Mouse (Mus musculus): ENCODE data around the gene Pald1. TPM values are rescaled to one million over a fixed set of nuclear protein-coding genes. Genes with fewer than 3 reads are reported as not detected.

Gene Pald1
- polyA plus RNA-seq, 1 experiment from 2014 or later = 13.2 TPM

DNA sequence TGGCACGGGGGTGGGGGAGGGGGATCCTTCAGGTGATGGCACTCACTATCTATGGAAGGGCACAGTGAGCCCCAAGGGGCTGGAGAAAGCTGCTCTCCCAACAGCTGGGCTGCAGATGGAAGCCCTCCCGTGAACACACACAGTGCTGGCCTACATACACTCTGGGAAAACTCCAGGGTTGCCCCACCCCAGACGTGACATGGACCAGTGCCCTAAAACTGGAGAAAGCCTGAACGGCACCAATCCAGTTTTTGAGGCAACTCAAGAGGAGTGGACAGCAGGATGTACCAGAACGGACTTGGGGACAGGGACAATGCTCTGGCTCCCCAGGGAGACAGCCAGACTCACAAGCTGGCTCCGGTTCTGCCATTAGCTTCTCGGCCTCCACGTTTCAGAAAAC is 58.6 kb downstream of the Pald1 start:
- Histone ChIP-seq H3K27me3 (no peaks in the 10 kb centered on the region), H3K9me3 (replicated peaks) (no peaks in the 10 kb centered on the region), H3K4me2 (no peak overlapping the region), H3K4me1 (peaks cover 3% of the 10 kb centered on the region), H3K27ac (no peak overlapping the region), H3K36me3 (ENCODE audit: poor library complexity, severe bottlenecking) (peaks cover 5% of the 10 kb centered on the region; the same call in 1 of the 2 replicates), H3K9ac (no peak overlapping the region), H3K4me3 (no peak overlapping the region)
- ATAC-seq = no peak
- WGBS = 81% methylated on average over 8 of the region's 8 CpGs

DNA sequence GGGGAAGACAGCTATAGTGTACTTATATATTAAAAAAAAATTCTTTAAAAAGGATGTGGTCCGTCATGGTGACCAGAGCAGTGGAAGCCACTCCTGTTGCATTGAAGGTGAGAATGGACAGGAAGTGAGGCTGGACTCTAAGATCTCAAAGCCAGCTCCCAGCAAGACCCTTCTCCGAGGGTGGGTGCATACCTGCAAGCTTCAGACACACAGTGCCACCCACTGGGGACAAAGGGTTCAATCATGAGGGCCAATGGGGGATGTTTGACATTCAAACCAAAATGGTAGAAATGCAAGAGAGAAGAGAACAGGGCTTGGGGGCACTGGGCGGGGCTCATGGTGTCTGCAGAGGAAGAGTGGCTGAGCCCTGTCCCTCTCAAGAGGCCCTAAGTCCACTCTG is 64.8 kb downstream of the Pald1 start:
- H3K36me3 ChIP-seq (ENCODE audit: poor library complexity, severe bottlenecking) = peaks cover 5% of the 10 kb centered on the region; the same call in 1 of the 2 replicates
- no peak overlapping the region for H3K9ac ChIP-seq
- ATAC-seq = no peak
- H3K4me2 ChIP-seq = no peak overlapping the region
- 96% methylated on average over 3 of the region's 3 CpGs for WGBS
- no peak overlapping the region for H3K27ac ChIP-seq
- 0 out of 2 replicates have a peak, but pooled peaks cover 3% of the 10 kb centered on the region for H3K4me1 ChIP-seq
- no peaks in the 10 kb centered on the region for H3K27me3 ChIP-seq
- H3K4me3 ChIP-seq = no peak overlapping the region
- H3K9me3 ChIP-seq (replicated peaks) = no peaks in the 10 kb centered on the region

DNA sequence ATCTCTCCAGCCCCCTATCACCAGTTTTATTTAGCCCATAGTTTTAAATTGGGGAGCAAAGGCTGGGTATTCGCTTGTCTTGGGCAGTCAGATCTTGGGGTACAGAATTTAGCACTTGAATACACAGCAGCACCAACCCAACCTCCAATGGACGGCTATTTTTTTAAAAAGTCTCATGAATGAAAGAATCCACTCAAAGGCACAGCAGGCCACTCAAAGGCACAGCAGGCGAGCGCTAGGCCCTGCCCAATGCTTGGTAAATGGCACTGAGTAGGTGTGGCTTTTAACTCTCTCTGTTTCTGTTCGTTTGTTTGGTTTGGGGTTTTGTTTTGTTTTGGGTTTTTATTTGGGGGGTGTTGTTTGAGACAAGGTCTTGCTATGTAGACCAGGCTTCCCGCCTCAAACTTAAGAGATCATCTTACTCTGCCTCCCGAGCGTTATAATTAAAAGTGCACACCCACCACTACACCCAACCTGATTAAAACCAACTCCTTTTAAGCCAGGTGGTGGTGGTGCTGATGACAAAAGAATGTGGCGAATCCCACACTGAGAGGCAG is 67.9 kb downstream of the Pald1 start:
- 9% methylated on average over 9 of the region's 9 CpGs for WGBS
- peaks cover 4% of the 10 kb centered on the region; the same call in 1 of the 2 replicates for H3K36me3 ChIP-seq (ENCODE audit: poor library complexity, severe bottlenecking)
- H3K4me2 ChIP-seq = no peak overlapping the region
- no peaks in the 10 kb centered on the region for H3K27me3 ChIP-seq
- H3K9ac ChIP-seq = no peak overlapping the region
- H3K4me3 ChIP-seq = no peak overlapping the region
- no peaks in the 10 kb centered on the region for H3K9me3 ChIP-seq (replicated peaks)
- H3K4me1 ChIP-seq = 0 out of 2 replicates have a peak, but pooled peaks cover 3% of the 10 kb centered on the region
- no peak for ATAC-seq
- no peak overlapping the region for H3K27ac ChIP-seq

DNA sequence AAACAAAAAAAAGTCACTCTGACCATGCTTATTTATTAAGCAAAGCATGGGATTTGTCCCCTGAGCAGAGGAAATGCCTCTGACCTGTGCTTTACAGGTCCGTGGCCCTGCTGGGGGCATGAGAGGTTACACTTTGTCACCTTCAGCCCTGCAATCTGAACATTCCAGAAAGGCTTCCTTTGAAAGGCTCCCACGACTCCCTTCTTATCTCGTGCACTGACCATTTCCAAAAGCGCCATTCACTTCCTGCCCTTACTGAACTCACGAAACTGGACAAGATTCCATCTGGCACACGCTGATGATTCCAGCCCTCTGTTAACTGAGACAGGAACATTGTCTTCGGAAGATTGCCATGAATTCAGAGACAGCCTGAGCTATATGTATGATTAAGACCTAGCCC is 69.6 kb downstream of the Pald1 start:
- H3K27ac ChIP-seq = no peak overlapping the region
- H3K4me2 ChIP-seq = no peak overlapping the region
- WGBS = 76% methylated on average over 7 of the region's 7 CpGs
- no peak overlapping the region for H3K9ac ChIP-seq
- H3K27me3 ChIP-seq = no peaks in the 10 kb centered on the region
- ATAC-seq = no peak
- H3K36me3 ChIP-seq (ENCODE audit: poor library complexity, severe bottlenecking) = no peaks in the 10 kb centered on the region
- H3K9me3 ChIP-seq (replicated peaks) = no peaks in the 10 kb centered on the region
- no peak overlapping the region for H3K4me3 ChIP-seq
- 0 out of 2 replicates have a peak, but pooled peaks cover 3% of the 10 kb centered on the region for H3K4me1 ChIP-seq

DNA sequence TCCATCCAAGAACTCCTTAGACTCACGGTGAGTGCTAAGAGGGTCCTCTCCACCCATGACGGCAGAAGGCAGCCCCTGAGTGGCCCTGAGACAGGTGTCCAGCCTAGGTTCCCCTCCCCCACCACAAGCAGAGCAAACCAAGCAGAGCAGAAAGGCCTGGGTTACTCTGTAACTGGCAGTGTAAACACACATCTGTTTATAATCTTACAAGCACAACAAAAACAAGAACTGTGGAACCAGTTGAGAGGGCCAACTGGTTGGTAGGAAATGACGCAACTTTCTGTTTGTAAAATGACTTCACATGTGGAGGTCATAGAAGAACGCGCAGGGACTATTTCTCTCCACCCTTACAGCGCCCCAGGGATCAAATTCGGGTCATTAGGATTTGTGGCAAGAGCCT is 70.6 kb downstream of the Pald1 start:
- Histone ChIP-seq H3K9ac (no peak overlapping the region), H3K27ac (no peak overlapping the region), H3K4me2 (no peak overlapping the region), H3K4me3 (no peak overlapping the region), H3K4me1 (0 out of 2 replicates have a peak, but pooled peaks cover 3% of the 10 kb centered on the region), H3K36me3 (ENCODE audit: poor library complexity, severe bottlenecking) (no peaks in the 10 kb centered on the region), H3K27me3 (no peaks in the 10 kb centered on the region), H3K9me3 (replicated peaks) (no peaks in the 10 kb centered on the region)
- no peak for ATAC-seq
- WGBS = 76% methylated on average over 7 of the region's 7 CpGs

DNA sequence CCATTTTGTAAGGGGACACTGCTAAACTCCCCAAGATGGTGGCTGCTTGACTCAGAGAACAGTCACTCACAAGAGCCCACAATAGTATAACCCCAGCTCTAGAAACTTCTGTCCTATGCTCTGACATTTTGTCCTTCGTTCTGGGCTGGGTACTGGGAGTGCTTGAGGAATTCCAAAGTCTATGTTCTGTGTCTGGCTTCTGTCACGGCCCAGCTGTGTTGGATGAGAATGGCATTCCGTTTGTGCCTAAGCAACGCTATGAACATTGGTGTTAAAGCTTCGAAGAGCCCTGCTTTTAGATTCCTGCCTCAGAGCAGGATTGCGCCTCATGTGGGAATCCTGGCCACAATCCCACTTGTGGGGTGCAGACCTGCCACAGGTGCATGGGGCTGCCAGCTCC is 71.2 kb downstream of the Pald1 start:
- no peak overlapping the region for H3K4me3 ChIP-seq
- H3K9me3 ChIP-seq (replicated peaks) = no peaks in the 10 kb centered on the region
- H3K36me3 ChIP-seq (ENCODE audit: poor library complexity, severe bottlenecking) = no peaks in the 10 kb centered on the region
- no peak overlapping the region for H3K4me2 ChIP-seq
- no peak overlapping the region for H3K27ac ChIP-seq
- no peaks in the 10 kb centered on the region for H3K27me3 ChIP-seq
- WGBS = 92% methylated on average over 6 of the region's 6 CpGs
- ATAC-seq = no peak
- H3K4me1 ChIP-seq = 0 out of 2 replicates have a peak, but pooled peaks cover 3% of the 10 kb centered on the region
- H3K9ac ChIP-seq = no peak overlapping the region

DNA sequence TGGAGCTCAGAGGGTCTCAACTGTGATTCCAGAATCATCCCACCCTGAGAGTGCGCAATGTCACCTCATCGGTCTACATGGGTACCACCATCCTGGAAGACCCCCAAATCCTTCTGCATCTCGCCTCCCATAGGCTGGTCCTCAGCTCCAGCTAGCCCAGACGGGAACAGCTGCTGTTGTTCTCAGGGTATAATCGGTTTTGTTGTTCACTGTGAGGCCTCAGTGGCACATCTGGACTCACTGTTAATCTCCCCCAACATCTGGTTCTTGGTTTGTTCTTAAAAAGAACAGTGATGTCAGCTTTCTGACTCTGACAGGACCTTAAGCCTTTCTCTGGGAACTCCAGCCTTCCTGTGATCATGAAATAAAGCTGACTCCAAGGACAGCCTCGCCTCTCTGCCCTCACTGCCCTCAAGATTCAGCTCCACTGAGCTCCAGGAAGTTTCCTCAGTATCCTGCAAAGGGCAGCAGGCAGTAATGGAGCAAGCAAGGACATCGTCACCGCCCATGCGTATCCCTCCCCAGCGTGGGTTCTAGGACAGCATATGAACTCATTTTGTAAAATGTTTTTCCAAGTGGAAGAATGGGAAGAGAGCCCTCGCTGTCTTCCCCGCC is 74.5 kb downstream of the Pald1 start:
- 66% methylated on average over 12 of the region's 12 CpGs for WGBS
- H3K27ac ChIP-seq = no peak overlapping the region
- H3K4me3 ChIP-seq = no peak overlapping the region
- H3K9ac ChIP-seq = no peak overlapping the region
- H3K9me3 ChIP-seq (replicated peaks) = no peaks in the 10 kb centered on the region
- ATAC-seq = no peak
- H3K4me1 ChIP-seq = no peaks in the 10 kb centered on the region
- no peaks in the 10 kb centered on the region for H3K36me3 ChIP-seq (ENCODE audit: poor library complexity, severe bottlenecking)
- no peak overlapping the region for H3K4me2 ChIP-seq
- H3K27me3 ChIP-seq = no peaks in the 10 kb centered on the region

DNA sequence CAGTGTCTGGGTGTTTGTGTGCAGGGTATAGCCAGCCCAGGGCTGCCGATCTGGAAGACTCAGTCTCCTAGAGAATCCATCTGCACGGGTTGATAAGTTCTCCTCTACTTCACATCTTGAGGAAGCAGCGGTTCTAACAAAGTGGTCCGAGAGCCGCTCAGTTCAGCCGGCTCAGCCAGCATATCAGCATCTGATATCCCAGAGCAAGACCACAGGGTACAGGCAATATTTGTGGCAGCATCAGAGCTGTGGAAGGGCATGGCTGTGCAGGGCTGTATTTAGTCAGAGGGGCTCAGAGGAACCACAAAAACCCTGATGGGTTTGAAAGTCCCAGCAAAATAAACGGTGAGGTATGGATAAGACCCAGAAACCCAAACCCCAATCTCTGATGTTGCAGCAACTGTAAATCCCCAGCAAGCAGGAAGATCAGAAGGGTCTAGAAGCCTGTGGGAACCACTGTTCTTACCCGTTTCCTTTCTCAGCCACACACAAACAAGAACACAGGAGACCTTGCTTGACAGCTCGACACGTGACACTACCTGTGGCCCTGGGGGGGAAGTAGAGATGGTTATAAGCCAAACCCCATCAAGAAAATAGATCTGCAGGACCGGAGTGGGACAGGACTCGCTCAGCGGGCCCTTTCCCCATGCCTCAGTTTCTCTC is 77.3 kb downstream of the Pald1 start:
- no peaks in the 10 kb centered on the region for H3K4me1 ChIP-seq
- no peak overlapping the region for H3K27ac ChIP-seq
- H3K36me3 ChIP-seq (ENCODE audit: poor library complexity, severe bottlenecking) = no peaks in the 10 kb centered on the region
- H3K9me3 ChIP-seq (replicated peaks) = no peaks in the 10 kb centered on the region
- H3K4me3 ChIP-seq = no peak overlapping the region
- H3K4me2 ChIP-seq = no peak overlapping the region
- ATAC-seq = no peak
- 84% methylated on average over 13 of the region's 13 CpGs for WGBS
- no peaks in the 10 kb centered on the region for H3K27me3 ChIP-seq
- no peak overlapping the region for H3K9ac ChIP-seq

DNA sequence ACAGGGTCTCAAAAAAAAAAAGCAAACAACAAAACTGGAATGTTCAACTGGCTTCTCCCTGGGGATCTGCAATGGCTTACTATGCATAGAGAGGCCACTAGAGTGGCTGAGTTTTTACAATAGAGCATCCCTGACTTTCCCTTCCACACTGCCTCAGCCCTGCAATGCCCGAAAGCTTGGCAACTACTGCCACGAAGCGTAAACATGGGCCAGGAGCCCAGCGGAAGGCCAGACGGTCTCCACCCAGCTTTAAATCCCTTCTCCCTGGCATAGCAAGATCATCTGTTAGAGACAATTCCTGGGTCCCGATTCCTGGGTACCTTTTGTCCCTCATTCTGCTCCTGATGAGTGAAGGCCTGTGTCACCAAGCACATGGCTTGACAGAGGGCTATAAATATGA is 79.3 kb downstream of the Pald1 start:
- Histone ChIP-seq H3K4me2 (no peak overlapping the region), H3K4me1 (no peaks in the 10 kb centered on the region), H3K36me3 (ENCODE audit: poor library complexity, severe bottlenecking) (no peaks in the 10 kb centered on the region), H3K4me3 (no peak overlapping the region), H3K9me3 (replicated peaks) (no peaks in the 10 kb centered on the region), H3K27me3 (no peaks in the 10 kb centered on the region), H3K9ac (no peak overlapping the region), H3K27ac (no peak overlapping the region)
- no peak for ATAC-seq
- WGBS = 79% methylated on average over 6 of the region's 6 CpGs

DNA sequence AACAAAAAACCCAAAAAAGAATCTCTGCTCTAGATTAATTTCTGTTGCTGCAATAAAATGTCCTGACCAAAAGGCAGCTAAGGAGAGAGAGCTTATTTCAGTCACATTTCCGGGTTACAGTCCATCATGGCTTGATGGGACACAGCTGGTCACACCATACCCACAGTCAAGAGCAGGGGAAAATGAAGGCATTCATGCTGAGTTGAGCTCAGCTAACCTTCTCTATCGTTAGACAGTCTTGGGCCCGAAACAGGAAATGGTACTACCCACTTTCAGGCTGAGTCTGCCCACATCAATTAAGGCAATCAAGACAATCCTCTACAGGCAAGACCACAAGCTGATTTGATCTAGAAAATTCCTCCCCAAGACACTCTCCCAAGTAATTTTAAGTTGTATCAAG is 82.3 kb downstream of the Pald1 start:
- H3K27ac ChIP-seq = no peak overlapping the region
- WGBS = 89% methylated on average over 3 of the region's 3 CpGs
- H3K36me3 ChIP-seq (ENCODE audit: poor library complexity, severe bottlenecking) = no peaks in the 10 kb centered on the region
- no peaks in the 10 kb centered on the region for H3K9me3 ChIP-seq (replicated peaks)
- no peak overlapping the region for H3K4me3 ChIP-seq
- no peaks in the 10 kb centered on the region for H3K27me3 ChIP-seq
- ATAC-seq = no peak
- no peak overlapping the region for H3K4me2 ChIP-seq
- no peaks in the 10 kb centered on the region for H3K4me1 ChIP-seq
- H3K9ac ChIP-seq = no peak overlapping the region

DNA sequence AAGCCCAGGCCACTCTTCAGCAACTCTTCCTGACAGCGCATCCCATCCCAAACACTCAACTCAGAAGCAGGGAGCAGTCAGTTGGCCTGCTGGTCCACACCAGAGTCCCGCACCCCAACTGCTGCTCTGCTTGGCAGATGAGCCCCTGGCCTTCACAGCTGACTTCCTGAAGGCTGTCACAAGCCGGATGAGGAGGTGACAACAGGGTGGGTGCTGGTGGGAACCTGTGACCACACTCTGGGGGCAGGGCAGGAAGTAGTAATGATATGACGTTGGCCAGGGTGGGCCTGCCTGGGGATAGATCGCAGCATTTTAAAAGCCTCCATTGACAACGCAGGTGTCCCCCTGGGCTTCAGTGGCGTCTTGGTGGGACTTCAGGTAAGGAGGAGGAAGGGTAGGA is 85.9 kb downstream of the Pald1 start, which contains the start of gene Prf1:
Prf1 (plus strand) TSS at position 357 of the 400 bp plus-strand sequence.
- Histone ChIP-seq H3K36me3 (ENCODE audit: poor library complexity, severe bottlenecking) (no peaks in the 10 kb centered on the region), H3K27ac (no peak within 1 kb of the TSS), H3K9ac (no peak within 1 kb of the TSS), H3K4me2 (no peak within 1 kb of the TSS), H3K27me3 (no peaks in the 10 kb centered on the region), H3K4me3 (no peak within 1 kb of the TSS), H3K9me3 (replicated peaks) (no peaks in the 10 kb centered on the region), H3K4me1 (no peaks in the 10 kb centered on the region)
- WGBS = 86% methylated on average over 7 of the region's 7 CpGs
- no peak for ATAC-seq

DNA sequence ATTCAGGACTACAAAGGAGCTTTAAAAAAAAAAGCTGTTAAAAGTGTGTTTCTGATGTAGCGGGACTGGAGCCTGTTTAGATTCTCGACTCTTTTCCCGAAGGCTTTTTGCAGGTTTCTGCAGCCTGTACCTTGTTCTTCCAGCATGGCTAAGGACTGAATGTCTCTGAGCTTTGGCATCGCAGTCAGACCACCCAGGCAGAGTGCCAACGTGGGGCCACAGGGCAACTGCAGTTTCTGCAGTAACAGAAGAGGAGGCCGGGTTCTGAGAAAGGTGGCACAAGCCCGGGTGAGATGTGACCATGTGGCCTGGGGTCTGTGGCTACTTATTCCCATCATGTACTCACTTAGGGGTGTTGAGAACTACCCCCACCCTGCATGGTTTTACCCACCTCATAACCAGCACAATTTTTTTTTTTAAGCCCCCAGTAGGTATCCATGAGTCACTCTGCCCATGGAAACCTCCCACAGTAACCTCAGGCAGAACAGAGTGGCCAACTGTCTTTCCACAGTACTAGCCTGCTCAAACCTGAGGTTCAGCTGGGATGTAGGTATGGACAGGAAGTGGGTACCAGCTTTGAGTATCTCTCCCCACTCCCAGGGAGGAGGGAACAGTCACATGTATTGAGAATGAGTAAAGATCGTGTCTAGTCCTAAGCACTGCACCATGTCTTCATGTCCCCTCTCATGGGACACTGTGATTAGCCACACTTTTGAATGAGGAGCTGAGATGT is 86.5 kb downstream of the Pald1 start:
- Histone ChIP-seq H3K4me3 (no peak overlapping the region), H3K27ac (no peak overlapping the region), H3K36me3 (ENCODE audit: poor library complexity, severe bottlenecking) (no peaks in the 10 kb centered on the region), H3K27me3 (no peaks in the 10 kb centered on the region), H3K4me2 (no peak overlapping the region), H3K9me3 (replicated peaks) (no peaks in the 10 kb centered on the region), H3K9ac (no peak overlapping the region), H3K4me1 (no peaks in the 10 kb centered on the region)
- 84% methylated on average over 8 of the region's 8 CpGs for WGBS
- no peak for ATAC-seq

Measured in forebrain, embryonic 13.5 days (tissue).